Mouse (Mus musculus) cortical plate, adult 2 months (tissue): Measurements from ENCODE around the gene Eif2b5.

Source experiments
- CTCF ChIP-seq: fragments of 200-500 bp; IDR thresholded peaks from 2 replicates; pipeline ENCODE4 v1.5.1; 2011; ENCODE audit warnings: mild to moderate bottlenecking, control low read depth, low read length; ENCODE audit not compliant: insufficient read depth; ENCODE audit errors: extremely low read depth
- POLR2A ChIP-seq: fragments of 200-500 bp; IDR thresholded peaks from 2 replicates; pipeline ENCODE4 v1.6.1; 2011; ENCODE audit warnings: mild to moderate bottlenecking, low read length, control low read depth; ENCODE audit not compliant: insufficient read depth; ENCODE audit errors: extremely low read depth

DNA sequence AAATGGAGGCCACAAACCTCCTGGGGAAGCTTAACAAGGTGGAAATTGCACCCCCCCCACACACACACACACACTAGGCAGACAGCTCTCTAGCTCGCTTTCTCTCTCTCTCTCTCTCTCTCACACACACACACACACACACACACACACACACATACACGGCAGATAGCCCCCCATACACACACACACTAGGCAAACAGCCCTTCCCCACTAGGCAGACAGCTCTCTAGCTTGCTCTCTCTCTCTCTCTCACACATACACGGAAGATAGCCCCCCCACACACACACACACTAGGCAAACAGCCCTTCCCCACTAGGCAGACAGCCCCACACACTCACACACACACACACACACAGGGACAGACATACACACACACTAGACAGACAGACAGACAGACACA lies 21.3 kb upstream of the Eif2b5 start:
- TF ChIP-seq CTCF (no peak), POLR2A (no peak)
